Mouse (Mus musculus) cerebellum, postnatal 36 days (tissue): ENCODE results near the gene Gm17509.

Experiments
- DNase-seq, 2 experiments: peaks; one replicate each; pipeline ENCODE4 v3.0.0; 2021 to 2022; ENCODE audit warnings: mixed read lengths in 2 of 2

The Gm17509 gene

DNA sequence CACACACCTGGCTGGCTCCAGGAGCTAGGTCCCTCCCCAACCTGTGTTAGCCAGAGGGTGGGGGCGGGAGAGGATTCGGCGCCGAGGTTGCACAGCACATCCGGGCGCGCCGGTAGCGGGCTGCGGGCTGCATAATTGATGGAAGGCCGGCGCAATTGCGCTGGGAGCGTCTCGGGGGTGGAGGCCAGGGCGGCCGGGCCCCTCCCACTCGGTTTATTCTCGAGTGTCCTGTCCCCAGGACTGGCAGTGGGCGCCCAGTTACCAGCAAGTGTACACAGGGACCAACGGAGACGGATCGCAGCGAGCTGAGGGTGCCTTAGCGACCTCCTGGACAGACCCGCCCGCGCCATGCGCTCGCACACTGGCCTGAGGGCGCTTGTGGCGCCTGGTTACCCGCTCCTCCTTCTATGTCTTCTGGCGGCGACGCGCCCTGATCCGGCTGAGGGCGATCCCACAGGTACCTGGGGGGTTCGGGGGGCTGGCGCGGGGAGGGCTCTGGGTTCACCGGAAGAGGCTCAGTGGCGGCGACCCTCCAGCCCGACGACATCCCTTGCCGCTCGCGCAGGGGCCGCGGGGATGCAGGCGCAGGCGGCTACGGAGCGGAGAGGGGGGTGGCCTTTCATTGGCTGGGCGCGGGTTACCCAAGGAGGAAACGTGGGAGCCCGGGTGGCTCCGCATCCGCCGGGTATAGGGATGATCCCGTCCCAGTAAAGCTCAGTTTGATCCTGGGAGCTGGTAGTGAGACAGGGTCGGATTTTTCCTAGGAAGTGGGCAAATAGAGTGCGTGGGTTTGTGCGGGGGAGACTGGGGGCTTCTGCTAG, at the start of gene Gm17509:
Gene Gm17509 (minus strand): TSS at position 575 of the 821 bp plus-strand sequence.
- peak; percentile 80 to 84 for DNase-seq

DNA sequence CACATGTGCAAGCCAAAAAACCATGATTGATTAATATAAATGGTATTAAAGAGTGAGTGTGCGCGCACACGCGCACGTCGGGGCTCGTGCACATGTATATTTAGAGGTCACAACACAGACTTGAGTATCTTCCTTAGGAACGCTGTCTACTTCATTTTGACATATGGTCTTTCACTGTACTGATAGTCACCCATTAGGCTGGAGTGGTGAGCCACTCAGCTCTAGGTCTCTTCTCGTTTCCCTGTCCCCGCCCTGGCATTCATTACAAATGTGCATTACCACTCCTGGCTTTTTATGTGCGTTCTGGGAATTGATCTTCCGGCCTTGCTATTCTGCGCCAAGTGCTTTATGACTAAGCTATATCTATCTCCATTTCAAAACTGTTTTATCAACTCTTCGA, 47.1 kb upstream of the Gm17509 start:
- no peak for DNase-seq

DNA sequence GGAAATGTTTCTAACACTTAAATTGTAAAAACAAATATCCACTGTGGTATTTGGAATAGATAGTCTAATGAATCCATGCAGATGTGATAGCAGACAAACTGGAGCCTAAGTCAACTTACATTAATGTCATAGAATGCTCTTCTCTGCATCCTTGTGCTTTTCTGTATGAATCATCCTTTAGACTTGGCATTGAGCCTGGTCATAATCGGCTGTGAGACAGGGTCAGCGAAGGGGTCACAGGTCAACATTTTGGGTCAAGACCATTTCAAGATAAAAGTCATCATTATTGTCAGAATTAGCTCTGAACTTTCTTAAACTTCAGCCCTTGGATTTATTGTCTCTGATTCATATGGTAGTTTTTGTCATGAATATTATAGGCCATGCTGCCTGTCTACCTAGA, 45.3 kb upstream of the Gm17509 start:
- no peak for DNase-seq

DNA sequence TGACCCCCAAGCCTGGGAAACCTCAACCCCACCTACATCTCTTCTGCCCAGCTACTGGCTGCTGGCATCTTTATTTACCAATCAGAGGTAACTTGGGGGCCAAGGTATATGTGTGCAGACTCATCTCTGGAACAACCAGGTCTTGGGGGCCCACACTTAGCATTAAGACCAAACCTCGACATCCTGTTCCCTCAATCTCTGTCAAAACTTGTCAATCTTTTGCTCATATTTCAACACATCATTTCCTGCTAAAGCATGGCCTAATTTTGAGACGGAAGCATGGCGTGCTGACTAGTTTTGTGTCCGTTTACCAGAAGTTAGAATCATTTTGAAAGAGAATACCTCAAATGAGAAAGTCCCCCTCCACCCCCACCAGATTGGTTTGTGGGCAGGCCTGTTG, 39.8 kb upstream of the Gm17509 start:
- DNase-seq, result no peak

DNA sequence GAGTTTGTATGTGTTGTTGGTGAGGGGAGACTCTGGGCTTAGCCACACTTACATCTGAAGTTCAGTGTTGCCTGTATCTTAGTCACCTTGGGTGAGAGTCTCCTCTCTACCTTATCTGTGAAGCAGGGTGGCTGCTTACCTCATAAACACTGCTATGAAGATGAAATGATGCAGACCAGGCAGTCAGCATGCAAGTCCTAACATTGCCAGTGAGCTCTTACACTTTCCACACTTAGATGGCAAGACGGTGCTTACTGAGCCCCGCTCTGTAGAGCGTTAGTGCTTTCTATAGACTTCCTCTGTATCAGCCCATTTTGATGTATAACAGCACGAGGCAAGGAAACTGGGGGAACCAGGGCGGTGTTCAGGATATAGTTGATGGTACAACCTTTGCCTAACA, 21.7 kb upstream of the Gm17509 start:
- DNase-seq, result no peak

DNA sequence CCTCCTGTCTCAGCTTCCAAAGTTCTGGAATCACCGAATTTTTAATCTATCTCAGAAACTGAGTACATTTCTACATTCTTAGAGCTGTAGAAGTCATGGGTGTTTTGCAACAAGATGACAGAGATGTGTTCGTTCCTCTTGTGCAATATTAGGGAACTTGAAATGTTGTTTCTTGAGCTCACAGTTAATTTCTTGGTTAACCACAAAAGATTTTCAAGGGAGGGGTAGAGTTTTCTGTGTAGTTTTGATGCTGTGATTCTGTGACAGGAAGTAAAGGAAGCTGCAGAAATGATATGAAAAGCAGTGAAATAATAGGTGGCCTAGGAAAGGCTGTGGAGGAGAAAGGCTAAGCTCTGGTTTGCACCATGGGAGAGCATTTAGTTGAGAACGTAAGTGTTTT, 21.2 kb upstream of the Gm17509 start:
- no peak for DNase-seq

DNA sequence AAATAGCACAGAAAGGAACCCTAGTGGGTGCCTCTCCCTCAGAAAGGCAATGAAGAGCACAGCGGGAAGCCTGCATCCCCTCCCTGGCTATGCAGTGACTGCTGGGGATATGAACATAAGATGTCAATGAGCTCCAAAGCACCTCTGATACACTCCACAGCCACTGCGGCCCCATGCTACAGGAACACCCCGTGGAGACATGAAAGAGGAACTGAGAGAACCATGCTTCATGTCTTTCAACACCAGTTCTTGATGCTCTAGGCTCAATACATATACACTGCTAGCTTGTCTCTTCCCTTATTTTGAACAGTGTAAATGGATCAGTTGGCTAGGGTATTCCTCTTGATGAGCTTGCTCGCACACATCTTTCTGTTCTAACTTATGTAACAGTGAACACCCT, 16.2 kb upstream of the Gm17509 start:
- DNase-seq, result no peak

DNA sequence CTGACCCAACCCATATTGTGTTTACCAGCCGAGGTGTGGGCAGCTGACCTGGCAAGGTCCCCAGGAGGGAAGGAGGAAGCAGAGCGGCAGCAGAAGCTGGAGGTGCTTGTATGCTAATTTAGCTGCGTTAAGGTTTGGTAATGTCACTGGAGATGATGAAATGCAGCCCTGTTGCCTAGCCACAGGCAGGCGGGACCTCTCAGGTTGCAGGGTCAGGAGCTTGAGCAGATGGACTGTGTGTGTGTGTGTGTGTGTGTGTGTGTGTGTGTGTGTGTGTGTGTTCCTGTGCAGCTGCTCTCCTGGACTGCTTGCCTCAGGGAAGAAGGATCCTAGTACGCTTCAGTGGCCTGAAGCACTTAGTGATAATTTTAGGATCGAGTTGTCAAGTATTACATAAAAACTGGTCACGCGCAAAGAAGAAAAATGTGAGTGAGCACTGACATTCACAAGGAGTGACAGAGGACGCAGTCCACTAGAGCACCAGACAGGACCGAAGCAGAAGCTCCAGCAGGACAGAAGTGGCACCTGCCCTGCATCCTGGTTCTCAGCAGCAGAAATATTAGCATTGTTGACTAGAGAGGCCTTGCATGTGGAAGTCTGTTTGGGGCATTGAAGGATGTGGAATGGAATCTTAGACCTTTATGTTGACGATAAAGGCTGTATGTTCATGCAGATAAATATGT, 14.8 kb upstream of the Gm17509 start:
- DNase-seq, result peak; percentile 60 to 68

DNA sequence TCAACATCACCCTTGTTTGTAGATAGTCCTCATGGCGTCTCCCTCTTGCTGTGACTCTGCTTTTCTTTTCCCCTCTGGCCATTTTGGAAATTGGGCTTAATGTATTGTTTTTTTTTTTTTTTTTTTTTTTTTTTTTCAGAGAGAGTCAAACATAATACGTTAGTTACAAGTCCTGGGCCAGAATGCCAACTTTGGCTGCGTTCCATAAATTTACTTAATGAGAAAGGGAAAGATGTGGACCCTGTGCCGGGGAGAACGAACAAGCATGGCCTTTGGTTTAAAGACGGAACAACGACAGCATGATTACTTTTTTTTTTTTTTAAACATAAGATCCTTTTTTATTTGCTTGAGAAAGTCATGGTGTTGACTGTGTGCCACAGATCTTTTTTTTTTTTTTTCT, 13.6 kb upstream of the Gm17509 start:
- DNase-seq, result no peak

DNA sequence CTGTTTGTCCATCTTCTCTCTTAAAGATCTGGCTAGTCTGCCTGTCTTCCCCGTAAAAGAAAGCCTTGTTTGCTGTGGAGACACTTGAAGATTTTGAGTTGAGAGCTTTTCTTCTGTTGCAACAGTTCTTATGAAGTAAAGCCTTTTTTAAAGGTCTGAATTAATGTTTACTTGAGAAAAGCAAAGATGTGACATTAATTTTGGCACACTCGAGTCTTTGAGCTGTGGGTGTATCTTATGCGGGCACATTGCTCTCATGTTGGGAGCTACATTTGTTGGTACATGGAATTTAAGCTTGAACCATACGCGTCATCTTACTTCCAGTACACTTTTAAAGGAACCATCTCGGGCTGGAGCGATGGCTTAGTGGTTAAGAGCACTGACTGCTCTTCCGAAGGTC, 12.9 kb upstream of the Gm17509 start:
- DNase-seq, result no peak

DNA sequence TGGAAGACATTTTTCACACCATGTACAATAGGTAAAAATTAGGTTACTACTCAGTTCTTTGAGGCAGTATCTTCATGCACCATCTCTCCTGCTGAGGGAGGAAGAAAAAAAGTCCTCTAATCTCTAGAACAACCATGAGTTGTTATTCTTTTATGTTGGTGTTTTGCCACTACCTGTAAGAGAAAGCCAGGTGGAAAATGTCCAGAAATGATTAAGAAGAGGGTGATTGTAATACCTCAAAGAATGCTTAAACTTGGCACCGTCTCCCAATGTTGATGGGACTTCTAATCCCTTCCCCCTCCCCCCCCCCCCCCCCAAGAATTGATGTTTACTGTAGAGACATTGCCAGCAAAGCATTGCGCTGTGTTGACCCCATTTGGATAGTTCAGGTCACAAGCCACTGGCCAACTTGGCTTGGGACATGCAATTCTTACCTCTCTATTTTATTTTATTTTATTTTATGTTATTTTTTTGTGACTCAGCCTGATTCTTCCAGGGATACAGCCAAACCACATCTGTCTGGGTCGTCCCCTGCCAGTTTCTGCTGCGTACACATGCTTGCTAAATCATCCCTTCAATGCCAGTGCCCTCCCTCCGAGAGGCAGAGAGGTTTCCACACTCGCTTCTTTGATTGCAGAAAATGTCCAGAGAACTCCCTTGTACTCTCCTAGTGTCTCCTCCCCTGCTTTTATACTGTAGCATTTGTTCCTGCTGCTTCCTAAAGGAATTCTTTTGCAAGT, 9.7 kb upstream of the Gm17509 start:
- DNase-seq, result no peak

DNA sequence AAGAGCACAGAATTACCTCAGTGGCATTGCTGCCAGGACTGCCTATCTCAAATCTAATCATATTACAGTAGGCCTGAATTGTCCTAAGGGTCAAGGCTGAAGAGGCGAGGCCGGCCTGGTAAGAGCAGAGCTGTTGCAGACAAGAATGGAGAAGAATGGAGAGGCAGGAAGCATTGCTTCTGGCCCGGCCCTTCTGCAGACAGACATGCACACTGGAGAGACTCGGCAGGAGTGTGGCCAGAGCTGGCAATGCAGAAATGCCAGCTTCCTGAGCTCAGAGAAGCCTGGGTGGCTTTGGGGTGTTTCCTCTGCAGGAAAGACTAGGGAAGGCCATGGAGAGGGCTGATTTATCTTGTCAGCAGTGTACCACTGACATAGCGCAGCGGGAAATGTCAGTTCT, 4.7 kb upstream of the Gm17509 start:
- DNase-seq, result peak; percentile 47 to 57

DNA sequence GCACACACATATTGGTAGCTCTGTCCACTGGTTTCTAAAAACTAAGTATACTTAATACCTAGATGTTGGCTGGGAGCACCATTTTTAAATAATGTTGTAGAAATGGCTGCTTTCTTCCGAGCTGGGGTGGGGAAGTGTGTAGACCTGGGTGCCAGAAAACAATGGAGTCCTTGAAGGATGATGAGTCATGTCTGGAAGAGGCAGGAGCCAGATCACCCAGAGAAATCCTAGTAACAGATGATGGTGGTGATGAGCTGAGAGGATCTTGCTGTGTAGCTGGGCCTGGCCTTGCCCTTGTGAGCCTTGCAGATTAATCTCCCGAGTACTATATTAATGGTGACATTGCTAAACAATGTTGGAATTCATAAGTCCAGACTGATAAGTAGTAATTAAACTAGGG, 4.0 kb upstream of the Gm17509 start:
- no peak for DNase-seq

DNA sequence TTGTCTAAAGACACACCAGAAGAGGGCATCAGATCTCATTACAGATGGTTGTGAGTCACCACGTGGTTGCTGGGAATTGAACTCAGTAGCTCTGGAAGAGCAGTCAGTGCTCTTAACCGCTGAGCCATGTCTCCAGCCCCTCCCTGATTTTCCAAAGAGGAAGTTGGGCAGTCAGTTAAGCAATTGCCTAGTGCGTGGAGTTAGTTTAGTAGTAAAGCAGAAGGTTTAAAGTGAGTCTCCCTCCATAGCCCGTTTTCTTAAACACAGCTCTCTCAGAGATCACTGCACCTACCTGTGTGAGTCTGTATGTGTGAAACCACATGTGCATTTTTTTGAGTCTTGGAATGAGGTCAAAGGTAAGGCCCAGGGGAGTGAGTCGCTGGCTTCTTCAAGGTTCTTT, 2.2 kb upstream of the Gm17509 start:
- no peak for DNase-seq

DNA sequence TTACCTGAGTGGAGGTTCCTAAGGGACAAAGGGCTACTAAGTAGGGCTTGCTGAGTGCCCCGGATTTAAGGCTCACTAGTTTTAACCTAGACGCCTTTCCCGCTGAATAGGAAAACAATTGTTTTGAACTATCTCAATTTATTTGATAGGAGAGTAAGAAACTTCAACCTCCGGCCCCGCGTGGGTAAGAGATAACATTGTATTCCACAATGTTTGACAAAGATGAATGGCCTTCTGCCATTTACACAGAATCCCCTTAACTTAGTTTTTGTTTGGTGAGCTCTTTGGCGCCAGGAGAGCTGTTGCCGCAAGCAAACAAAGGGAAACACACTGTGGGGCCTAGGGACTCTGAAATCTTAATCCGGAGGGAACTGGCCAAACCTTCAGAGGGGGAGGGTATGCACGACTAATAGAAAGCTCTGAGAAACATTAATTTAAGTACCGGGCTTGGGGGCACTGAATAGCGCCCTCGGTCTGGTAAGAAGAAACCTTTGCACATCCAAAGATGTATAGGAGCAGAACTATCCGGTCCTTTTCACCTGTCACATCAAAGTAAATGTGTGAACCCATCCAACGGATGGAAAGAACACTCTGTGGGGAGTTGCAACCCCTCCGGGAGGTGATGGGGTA, 889 bp downstream of the Gm17509 start:
- DNase-seq, result no peak

DNA sequence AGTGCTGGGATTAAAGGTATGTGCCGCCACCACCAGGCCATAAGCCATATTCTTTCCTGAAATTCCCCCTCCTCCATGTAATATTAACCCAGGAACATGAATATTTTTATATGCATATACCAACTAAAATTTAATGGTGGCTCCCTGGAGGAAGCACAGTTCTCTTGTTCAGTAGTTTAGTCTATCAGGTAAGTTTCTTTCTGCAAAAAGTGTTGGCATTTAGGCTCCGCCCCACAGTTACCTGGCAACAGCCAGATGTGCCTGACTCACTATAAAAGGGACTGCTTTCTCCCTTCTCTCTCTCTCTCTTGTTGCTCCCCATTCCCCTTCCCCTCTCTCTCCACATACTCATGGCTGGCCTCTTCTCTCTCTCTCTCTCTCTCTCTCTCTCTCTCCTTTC, 2.8 kb downstream of the Gm17509 start:
- DNase-seq, result no peak

DNA sequence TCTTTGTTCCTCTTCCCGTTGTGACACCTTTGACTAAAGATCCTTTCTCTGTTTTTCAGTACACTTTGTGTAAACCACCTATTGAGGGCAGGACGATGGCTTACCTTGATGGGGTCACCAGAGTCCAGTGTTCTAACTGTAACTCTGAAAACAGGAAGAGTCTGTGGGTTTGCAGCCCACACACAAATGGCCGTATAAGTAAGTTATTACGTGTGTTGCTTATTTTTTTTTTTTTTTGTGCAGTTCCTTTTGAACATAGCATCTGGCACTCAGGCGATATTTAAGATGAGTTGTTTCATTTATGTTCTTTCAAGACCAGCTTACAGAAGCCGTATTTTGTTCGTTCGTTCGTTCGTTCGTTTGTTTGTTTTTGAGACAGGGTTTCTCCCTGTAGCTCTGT, 3.3 kb downstream of the Gm17509 start:
- no peak for DNase-seq

DNA sequence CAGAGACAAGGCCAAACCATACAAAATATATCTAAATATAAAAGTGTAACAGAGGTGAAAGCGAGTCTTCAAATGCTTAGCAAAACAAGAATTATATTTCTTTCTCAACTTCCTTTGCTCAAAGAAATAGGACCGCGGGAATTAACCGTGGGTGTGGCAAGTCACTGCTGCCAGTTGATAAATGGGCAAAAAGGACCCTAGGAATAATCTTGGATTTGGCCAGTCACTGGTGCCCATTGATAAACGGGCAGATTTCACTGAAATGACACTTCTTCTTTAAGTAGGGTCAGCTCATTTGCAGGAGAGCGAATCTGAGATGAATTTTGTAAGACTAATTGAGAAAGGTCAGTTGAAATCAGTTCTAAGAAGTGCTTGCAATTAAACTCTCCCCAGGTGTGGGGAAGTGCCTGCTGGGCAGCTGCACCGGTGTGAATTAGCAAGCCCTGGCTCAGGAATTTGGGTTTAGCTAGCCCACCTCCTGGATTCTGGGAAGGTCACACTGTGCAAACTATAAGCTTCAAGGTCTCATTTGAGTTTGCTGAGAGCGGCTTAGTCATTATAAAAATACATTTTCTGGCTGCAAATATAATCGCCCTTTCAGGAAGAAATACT, 4.0 kb downstream of the Gm17509 start:
- DNase-seq, result no peak

DNA sequence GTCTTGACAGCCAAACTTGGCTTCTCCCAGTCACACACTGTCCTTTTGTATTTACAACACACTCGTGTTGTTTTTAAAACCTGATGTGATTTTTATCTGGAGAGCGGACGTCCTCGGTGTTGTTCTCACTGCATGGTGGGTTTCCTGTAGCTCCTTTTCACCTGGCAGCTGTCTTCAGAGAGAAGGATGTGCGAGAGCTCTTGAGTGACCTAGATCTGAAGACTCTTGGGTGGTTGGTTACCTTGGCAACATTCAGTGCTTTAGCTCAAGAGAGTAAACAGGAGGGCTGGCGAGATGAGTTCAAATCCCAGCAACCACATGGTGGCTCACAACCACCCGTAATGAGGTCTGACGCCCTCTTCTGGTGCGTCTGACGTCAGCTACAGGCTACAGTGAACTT, 4.7 kb downstream of the Gm17509 start:
- DNase-seq, result no peak

DNA sequence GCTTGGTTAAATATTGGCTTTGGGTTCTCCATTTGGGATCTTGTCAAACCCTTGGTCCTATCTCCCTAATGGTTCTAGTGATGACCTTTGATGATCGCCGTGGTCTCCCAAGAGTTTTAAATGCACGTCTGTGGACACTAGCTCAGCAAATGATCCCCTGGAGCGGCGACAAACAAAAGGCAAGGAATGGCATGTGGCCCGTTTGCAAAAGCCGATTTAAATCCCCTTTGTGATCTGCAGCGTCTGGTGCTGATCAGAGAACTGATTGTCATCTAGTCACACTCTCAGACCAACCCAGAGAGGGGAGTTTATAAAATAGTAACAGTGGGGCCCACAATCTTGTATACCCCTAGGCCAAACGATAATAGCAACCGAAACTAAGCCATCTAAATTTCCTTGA, 5.4 kb downstream of the Gm17509 start:
- DNase-seq, result no peak

DNA sequence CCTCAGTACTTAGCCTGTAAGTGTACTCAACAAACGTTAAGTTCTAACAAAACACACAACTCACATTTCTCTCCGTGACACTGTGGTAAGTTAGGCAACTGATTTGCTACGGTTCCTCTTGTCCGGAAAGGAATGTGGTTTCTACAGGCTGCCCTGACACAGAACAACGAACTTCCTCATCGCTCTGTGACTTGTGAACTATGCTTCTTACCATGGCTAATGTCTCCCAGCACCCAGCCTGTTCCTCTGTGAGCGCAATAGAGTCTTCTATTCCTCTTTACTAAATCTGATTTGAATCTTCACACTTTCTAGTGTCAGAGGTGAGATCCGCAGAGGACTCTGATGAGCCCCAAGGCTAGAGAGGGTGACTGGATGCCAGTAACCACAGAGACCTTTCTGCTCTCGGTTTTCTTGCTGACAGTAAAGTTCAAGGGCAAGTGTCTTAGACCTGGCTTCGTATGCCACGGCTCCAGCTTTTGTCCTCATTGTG, 9.4 kb downstream of the Gm17509 start:
- no peak for DNase-seq

DNA sequence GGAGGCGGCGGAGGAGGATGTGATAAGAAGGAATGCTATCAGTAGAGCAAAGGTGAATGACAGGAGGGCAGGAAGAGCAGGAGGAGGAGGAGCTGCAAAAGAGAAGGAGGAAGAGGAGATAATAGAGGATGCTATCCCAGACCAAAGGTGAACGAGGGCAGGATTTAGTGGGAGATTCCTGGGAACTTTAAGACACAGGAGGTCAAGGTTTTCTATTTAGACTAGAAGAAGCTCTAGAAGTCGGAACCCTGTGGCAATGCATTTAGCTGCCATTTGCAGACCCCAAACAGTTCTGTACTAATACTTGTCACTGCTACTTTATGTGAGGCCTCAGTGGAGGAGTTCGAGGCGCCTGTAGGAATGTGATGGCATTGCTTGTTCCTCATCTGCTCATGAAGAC, 12.6 kb downstream of the Gm17509 start, which contains the start of gene Emb:
Gene Emb (plus strand): TSS at position 301 of the 400 bp plus-strand sequence.
- DNase-seq, result no peak

DNA sequence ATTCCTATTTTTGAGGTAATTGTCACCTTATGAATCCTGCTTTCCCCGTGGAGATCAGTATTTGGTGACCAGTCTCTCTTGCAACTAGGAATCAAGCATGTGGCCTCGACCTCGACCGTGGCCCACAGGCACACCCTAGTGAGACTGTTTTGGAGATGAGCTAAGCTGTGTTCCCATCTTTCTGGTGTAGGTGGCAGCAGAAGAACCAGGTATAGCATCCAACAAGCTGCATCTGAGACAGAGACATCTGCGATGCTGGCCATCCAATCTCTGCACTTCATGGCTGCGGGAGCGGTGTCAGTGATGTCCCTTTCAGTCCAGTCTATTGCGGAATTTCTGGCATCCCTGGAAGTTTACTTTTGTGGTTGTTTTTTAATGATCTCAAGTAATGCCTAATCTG, 14.8 kb downstream of the Gm17509 start:
- no peak for DNase-seq
